Mouse (Mus musculus): ENCODE measurements around the gene Zfp866. TPM values are rescaled to one million over a fixed set of nuclear protein-coding genes. Genes with fewer than 3 reads are reported as not detected.

Gene Zfp866
- polyA plus RNA-seq, 1 experiment from 2014 or later = 29.7 TPM

Other genes starting within 250 kb of the Zfp866 start
- gene Zfp868, start 165.6 kb downstream of the Zfp866 start, polyA plus RNA-seq (2015; fragmentation: Nextera tagmentation; extraction: Ambion mirVana) = 23.3 and 24.9 TPM in 2 replicates
- 1.5 and 1.9 TPM in 2 replicates for gene Zfp964, start 136.7 kb downstream of the Zfp866 start, polyA plus RNA-seq (2015; fragmentation: Nextera tagmentation; extraction: Ambion mirVana)
- gene Zfp869, start 80.5 kb downstream of the Zfp866 start, polyA plus RNA-seq (2015; fragmentation: Nextera tagmentation; extraction: Ambion mirVana) = 29.6 and 31.4 TPM in 2 replicates
- gene Zfp963, start 41.2 kb downstream of the Zfp866 start, polyA plus RNA-seq (2015; fragmentation: Nextera tagmentation; extraction: Ambion mirVana) = 6.6 and 7.0 TPM in 2 replicates
- gene Gm20422, start 16.3 kb downstream of the Zfp866 start, polyA plus RNA-seq (2015; fragmentation: Nextera tagmentation; extraction: Ambion mirVana) = 0.50 and 0.59 TPM in 2 replicates
- 42.9 and 46.2 TPM in 2 replicates for gene Atp13a1, start within 50 bp of the Zfp866 start, polyA plus RNA-seq (2015; fragmentation: Nextera tagmentation; extraction: Ambion mirVana)
- 7.6 and 8.5 TPM in 2 replicates for gene Gmip, start 17.5 kb upstream of the Zfp866 start, polyA plus RNA-seq (2015; fragmentation: Nextera tagmentation; extraction: Ambion mirVana)
- gene Lpar2, start 31.3 kb upstream of the Zfp866 start, polyA plus RNA-seq (2015; fragmentation: Nextera tagmentation; extraction: Ambion mirVana) = 0.57 and 0.61 TPM in 2 replicates
- gene Pbx4, start 41.3 kb upstream of the Zfp866 start, polyA plus RNA-seq (2015; fragmentation: Nextera tagmentation; extraction: Ambion mirVana) = 10.1 and 11.4 TPM in 2 replicates
- gene Cilp2, start 96.5 kb upstream of the Zfp866 start, polyA plus RNA-seq (2015; fragmentation: Nextera tagmentation; extraction: Ambion mirVana) = 0.59 and 0.61 TPM in 2 replicates
- 2.9 and 3.7 TPM in 2 replicates for gene Tssk6, start 111.0 kb upstream of the Zfp866 start, polyA plus RNA-seq (2015; fragmentation: Nextera tagmentation; extraction: Ambion mirVana)
- 162 and 177 TPM in 2 replicates for gene Ndufa13, start 111.4 kb upstream of the Zfp866 start, polyA plus RNA-seq (2015; fragmentation: Nextera tagmentation; extraction: Ambion mirVana)
- gene Yjefn3, start 111.5 kb upstream of the Zfp866 start, polyA plus RNA-seq (2015; fragmentation: Nextera tagmentation; extraction: Ambion mirVana) = 4.0 and 5.5 TPM in 2 replicates
- gene Gatad2a, start 205.2 kb upstream of the Zfp866 start, polyA plus RNA-seq (2015; fragmentation: Nextera tagmentation; extraction: Ambion mirVana) = 60.3 and 64.3 TPM in 2 replicates

Measured in lung, embryonic 15.5 days (tissue).